Mouse (Mus musculus): ENCODE results near the gene Enkd1. TPM values are rescaled to one million over a fixed set of nuclear protein-coding genes. Genes with fewer than 3 reads are reported as not detected.

The Enkd1 gene
- polyA plus RNA-seq, 1 experiment from 2014 or later: 10.1 TPM

DNA sequence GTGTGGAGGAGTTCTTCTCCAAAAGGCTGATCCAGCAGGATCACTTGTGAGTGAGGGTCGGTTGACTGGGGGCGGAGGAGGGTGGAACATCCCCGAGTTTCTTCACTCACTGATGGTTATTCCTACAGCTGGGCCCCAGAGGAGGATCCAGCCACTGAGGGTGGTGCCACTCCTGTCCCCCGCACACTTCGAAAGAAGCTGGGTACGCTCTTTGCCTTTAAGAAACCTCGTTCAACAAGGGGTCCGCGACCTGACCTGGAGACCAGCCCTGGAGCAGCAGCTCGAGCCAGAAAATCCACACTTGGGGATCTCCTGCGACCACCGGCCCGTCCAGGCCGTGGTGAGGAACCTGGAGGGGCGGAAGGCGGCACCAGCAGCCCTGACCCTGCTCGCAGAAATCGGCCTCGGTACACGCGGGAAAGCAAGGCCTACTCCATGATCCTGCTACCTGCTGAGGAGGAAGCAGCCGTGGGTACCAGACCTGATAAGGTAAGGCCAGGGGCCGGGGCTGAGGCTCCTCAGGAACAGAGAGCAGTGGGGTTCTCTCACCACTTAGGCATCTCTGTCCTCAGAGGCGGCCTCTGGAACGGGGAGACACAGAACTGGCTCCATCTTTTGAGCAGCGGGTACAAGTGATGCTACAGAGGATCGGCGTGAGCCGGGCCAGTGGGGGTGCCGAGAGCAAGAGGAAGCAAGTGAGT is 12.8 kb downstream of the Enkd1 start:
- H3K27ac ChIP-seq (replicated peaks in 1 of 2; ENCODE audit: control insufficient read depth in 1 of 2, insufficient read depth in 1 of 2, low read depth in 2 of 2, low read length in 2 of 2): no peak overlapping the region
- no peak overlapping the region for H3K4me2 ChIP-seq (ENCODE audit: low read length)
- H3K4me3 ChIP-seq (ENCODE audit: control insufficient read depth in 1 of 2, insufficient read depth in 1 of 2, low read depth in 1 of 2, low read length in 2 of 2): no peak overlapping the region
- 72% methylated on average over 30 of the region's 30 CpGs for WGBS
- no peak for ATAC-seq (ENCODE audit: insufficient number of reproducible peaks, insufficient read depth, low FRiP score, low read depth)
- H3K9ac ChIP-seq (ENCODE audit: low read length): no peak overlapping the region
- peaks cover 30% of the 10 kb centered on the region for H3K36me3 ChIP-seq (ENCODE audit: control insufficient read depth, insufficient read depth, low read length)
- peaks cover 6% of the 10 kb centered on the region for H3K27me3 ChIP-seq (ENCODE audit: control insufficient read depth, insufficient read depth, low read length)
- H3K9me3 ChIP-seq (ENCODE audit: control insufficient read depth, low read length): peaks cover 4% of the 10 kb centered on the region; the same call in 1 of the 2 replicates
- peaks cover 8 to 9% of the 10 kb centered on the region in 2 experiments; a peak in 3 of 4 replicates for H3K4me1 ChIP-seq (ENCODE audit: control insufficient read depth in 2 of 2, insufficient read depth in 2 of 2, low read length in 2 of 2)

GRCm38 (mm10) chr8:105694051-105694799 is 13.8 kb downstream of the Enkd1 start:
- Histone ChIP-seq H3K9me3 (ENCODE audit: control insufficient read depth, low read length) (peaks cover 4% of the 10 kb centered on the region; the same call in 1 of the 2 replicates), H3K4me2 (ENCODE audit: low read length) (peak overlapping the region; percentile 93), H3K4me3 (ENCODE audit: control insufficient read depth in 1 of 2, insufficient read depth in 1 of 2, low read depth in 1 of 2, low read length in 2 of 2) (peak overlapping the region; percentile 45 to 46), H3K27me3 (ENCODE audit: control insufficient read depth, insufficient read depth, low read length) (peaks cover 16% of the 10 kb centered on the region), H3K9ac (ENCODE audit: low read length) (peak overlapping the region; percentile 34), H3K36me3 (ENCODE audit: control insufficient read depth, insufficient read depth, low read length) (peaks cover 25% of the 10 kb centered on the region), H3K27ac (replicated peaks in 1 of 2; ENCODE audit: control insufficient read depth in 1 of 2, insufficient read depth in 1 of 2, low read depth in 2 of 2, low read length in 2 of 2) (no peak overlapping the region), H3K4me1 (ENCODE audit: control insufficient read depth in 2 of 2, insufficient read depth in 2 of 2, low read length in 2 of 2) (peaks cover 5% of the 10 kb centered on the region in 2 experiments; a peak in 2 of 4 replicates)
- ATAC-seq (ENCODE audit: insufficient number of reproducible peaks, insufficient read depth, low FRiP score, low read depth): no peak
- 9% methylated on average over 40 of the region's 40 CpGs for WGBS

GRCm38 (mm10) chr8:105693648-105694047 is 14.4 kb downstream of the Enkd1 start:
- ATAC-seq (ENCODE audit: insufficient number of reproducible peaks, insufficient read depth, low FRiP score, low read depth): no peak
- peak overlapping the region; percentile 93 for H3K4me2 ChIP-seq (ENCODE audit: low read length)
- WGBS: 5% methylated on average over 30 of the region's 30 CpGs

GRCm38 (mm10) chr8:105692449-105693182 is 15.4 kb downstream of the Enkd1 start:
- H3K27ac ChIP-seq (replicated peaks in 1 of 2; ENCODE audit: control insufficient read depth in 1 of 2, insufficient read depth in 1 of 2, low read depth in 2 of 2, low read length in 2 of 2): no peak overlapping the region
- no peak overlapping the region for H3K4me2 ChIP-seq (ENCODE audit: low read length)
- H3K9ac ChIP-seq (ENCODE audit: low read length): no peak overlapping the region
- H3K36me3 ChIP-seq (ENCODE audit: control insufficient read depth, insufficient read depth, low read length): peaks cover 10% of the 10 kb centered on the region
- H3K4me1 ChIP-seq (ENCODE audit: control insufficient read depth in 2 of 2, insufficient read depth in 2 of 2, low read length in 2 of 2): peaks cover 5 to 11% of the 10 kb centered on the region in 2 experiments; a peak in 2 of 4 replicates
- peaks cover 4% of the 10 kb centered on the region; the same call in 1 of the 2 replicates for H3K9me3 ChIP-seq (ENCODE audit: control insufficient read depth, low read length)
- ATAC-seq (ENCODE audit: insufficient number of reproducible peaks, insufficient read depth, low FRiP score, low read depth): no peak
- H3K27me3 ChIP-seq (ENCODE audit: control insufficient read depth, insufficient read depth, low read length): peaks cover 19% of the 10 kb centered on the region
- 87% methylated on average over 11 of the region's 11 CpGs for WGBS
- H3K4me3 ChIP-seq (ENCODE audit: control insufficient read depth in 1 of 2, insufficient read depth in 1 of 2, low read depth in 1 of 2, low read length in 2 of 2): no peak overlapping the region

More at GRCm38 (mm10) chr8:105693648-105694047, 14.4 kb downstream of the Enkd1 start:
- H3K27ac ChIP-seq (replicated peaks in 1 of 2; ENCODE audit: control insufficient read depth in 1 of 2, insufficient read depth in 1 of 2, low read depth in 2 of 2, low read length in 2 of 2): no peak overlapping the region
- H3K9me3 ChIP-seq (ENCODE audit: control insufficient read depth, low read length): peaks cover 4% of the 10 kb centered on the region; the same call in 1 of the 2 replicates
- H3K4me3 ChIP-seq (ENCODE audit: control insufficient read depth in 1 of 2, insufficient read depth in 1 of 2, low read depth in 1 of 2, low read length in 2 of 2): peak overlapping the region; percentile 45 to 46
- H3K4me1 ChIP-seq (ENCODE audit: control insufficient read depth in 2 of 2, insufficient read depth in 2 of 2, low read length in 2 of 2): peaks cover 5% of the 10 kb centered on the region in 2 experiments; a peak in 2 of 4 replicates
- H3K9ac ChIP-seq (ENCODE audit: low read length): peak overlapping the region; percentile 34; the same call in 1 of the 2 replicates
- peaks cover 21% of the 10 kb centered on the region for H3K36me3 ChIP-seq (ENCODE audit: control insufficient read depth, insufficient read depth, low read length)
- peaks cover 19% of the 10 kb centered on the region for H3K27me3 ChIP-seq (ENCODE audit: control insufficient read depth, insufficient read depth, low read length)

DNA sequence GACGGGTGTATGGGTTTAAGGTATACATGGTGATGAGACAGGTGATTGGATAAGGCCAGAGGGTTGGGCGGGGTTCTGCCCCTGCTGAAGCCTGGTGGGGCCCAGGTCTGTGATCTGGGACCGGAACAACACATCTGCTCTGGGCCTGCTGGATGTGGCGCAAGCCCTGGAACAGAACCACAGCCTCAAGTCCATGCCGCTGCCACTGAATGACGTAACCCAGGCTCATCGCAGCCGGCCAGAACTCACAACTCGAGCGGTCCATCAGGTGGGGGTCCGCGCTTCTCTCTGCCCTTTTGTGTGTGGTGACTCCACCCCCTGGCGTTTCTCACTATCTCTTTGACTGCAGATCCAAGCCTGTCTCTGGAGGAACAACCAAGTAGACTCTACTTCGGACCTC is 17.0 kb downstream of the Enkd1 start:
- Histone ChIP-seq H3K9me3 (ENCODE audit: control insufficient read depth, low read length) (peaks cover 4% of the 10 kb centered on the region; the same call in 1 of the 2 replicates), H3K4me2 (ENCODE audit: low read length) (no peak overlapping the region), H3K36me3 (ENCODE audit: control insufficient read depth, insufficient read depth, low read length) (no peaks in the 10 kb centered on the region), H3K27me3 (ENCODE audit: control insufficient read depth, insufficient read depth, low read length) (peaks cover 19% of the 10 kb centered on the region), H3K27ac (replicated peaks in 1 of 2; ENCODE audit: control insufficient read depth in 1 of 2, insufficient read depth in 1 of 2, low read depth in 2 of 2, low read length in 2 of 2) (no peak overlapping the region), H3K4me1 (ENCODE audit: control insufficient read depth in 2 of 2, insufficient read depth in 2 of 2, low read length in 2 of 2) (peaks cover 5 to 12% of the 10 kb centered on the region in 2 experiments; a peak in 2 of 4 replicates), H3K4me3 (ENCODE audit: control insufficient read depth in 1 of 2, insufficient read depth in 1 of 2, low read depth in 1 of 2, low read length in 2 of 2) (no peak overlapping the region), H3K9ac (ENCODE audit: low read length) (no peak overlapping the region)
- 72% methylated on average over 14 of the region's 14 CpGs for WGBS
- no peak for ATAC-seq (ENCODE audit: insufficient number of reproducible peaks, insufficient read depth, low FRiP score, low read depth)

DNA sequence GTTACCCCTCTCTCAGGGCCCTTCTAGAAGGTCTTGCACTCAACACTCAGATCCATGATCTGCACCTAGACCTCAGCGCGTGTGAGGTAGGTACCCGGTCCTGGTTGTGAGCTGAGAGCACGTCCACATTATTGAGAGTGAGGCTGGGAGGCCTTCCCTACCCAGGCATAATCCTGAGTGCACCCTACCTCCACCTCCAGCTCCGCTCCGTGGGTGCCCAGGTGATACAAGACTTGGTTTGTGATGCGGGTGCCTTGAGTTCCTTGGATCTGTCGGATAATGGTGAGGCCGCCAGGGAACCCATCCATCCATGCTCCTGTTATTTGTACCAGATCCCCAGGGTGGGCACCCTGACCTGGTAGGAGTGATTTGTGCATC is 18.0 kb downstream of the Enkd1 start:
- H3K27me3 ChIP-seq (ENCODE audit: control insufficient read depth, insufficient read depth, low read length): peaks cover 17% of the 10 kb centered on the region
- no peak for ATAC-seq (ENCODE audit: insufficient number of reproducible peaks, insufficient read depth, low FRiP score, low read depth)
- no peak overlapping the region for H3K9ac ChIP-seq (ENCODE audit: low read length)
- H3K36me3 ChIP-seq (ENCODE audit: control insufficient read depth, insufficient read depth, low read length): no peaks in the 10 kb centered on the region
- H3K27ac ChIP-seq (replicated peaks in 1 of 2; ENCODE audit: control insufficient read depth in 1 of 2, insufficient read depth in 1 of 2, low read depth in 2 of 2, low read length in 2 of 2): no peak overlapping the region
- H3K4me2 ChIP-seq (ENCODE audit: low read length): no peak overlapping the region
- peaks cover 5 to 15% of the 10 kb centered on the region in 2 experiments; a peak in 2 of 4 replicates for H3K4me1 ChIP-seq (ENCODE audit: control insufficient read depth in 2 of 2, insufficient read depth in 2 of 2, low read length in 2 of 2)
- no peak overlapping the region for H3K4me3 ChIP-seq (ENCODE audit: control insufficient read depth in 1 of 2, insufficient read depth in 1 of 2, low read depth in 1 of 2, low read length in 2 of 2)
- peaks cover 4% of the 10 kb centered on the region; the same call in 1 of the 2 replicates for H3K9me3 ChIP-seq (ENCODE audit: control insufficient read depth, low read length)
- WGBS: 82% methylated on average over 9 of the region's 9 CpGs

All from heart, embryonic 14.5 days (tissue).